Mouse (Mus musculus) fibroblast of lung, adult 2 months (primary cell): ENCODE data around the gene Flvcr2.
A peak's percentile ranks its signal among the peaks of the same experiment; 100 is the strongest.

Experiments
- DNase-seq: peaks from one replicate; pipeline ENCODE4 v3.0.0-alpha.2; 2011; ENCODE audit warnings: low read depth

Flvcr2 gene

GRCm38 (mm10) chr12:85859511-85860189, 113.3 kb downstream of the Flvcr2 start:
- DNase-seq: peak; percentile 42

DNA sequence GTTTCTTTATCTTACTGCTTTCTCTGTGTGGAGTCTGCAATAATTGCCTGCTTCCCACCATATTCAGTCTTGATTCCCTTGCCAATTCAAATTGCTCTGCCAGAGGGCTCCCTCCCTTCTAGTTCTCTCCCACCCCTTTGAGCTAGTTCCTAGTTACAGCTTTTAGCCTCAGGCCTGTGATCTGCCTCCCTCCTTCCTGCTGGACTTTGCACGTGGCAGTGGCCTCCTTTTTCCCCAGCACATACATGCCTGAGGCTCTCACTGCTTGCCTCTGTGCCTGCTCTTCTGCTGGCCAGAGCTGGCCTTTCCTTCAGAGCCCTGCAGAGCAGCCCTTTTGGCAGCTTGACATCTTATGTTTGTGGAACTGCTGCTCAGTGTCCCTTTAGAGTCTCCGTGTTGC, 116.2 kb downstream of the Flvcr2 start:
- DNase-seq: no peak
